Mouse (Mus musculus): ENCODE data around the gene Ccdc71l. TPM values are rescaled to one million over a fixed set of nuclear protein-coding genes. Genes with fewer than 3 reads are reported as not detected.
A peak's percentile ranks its signal among the peaks of the same experiment; 100 is the strongest.

The Ccdc71l gene
- 8.0 and 8.2 TPM in 2 replicates for polyA plus RNA-seq (2016; fragmentation: Nextera tagmentation; extraction: Ambion mirVana)

DNA sequence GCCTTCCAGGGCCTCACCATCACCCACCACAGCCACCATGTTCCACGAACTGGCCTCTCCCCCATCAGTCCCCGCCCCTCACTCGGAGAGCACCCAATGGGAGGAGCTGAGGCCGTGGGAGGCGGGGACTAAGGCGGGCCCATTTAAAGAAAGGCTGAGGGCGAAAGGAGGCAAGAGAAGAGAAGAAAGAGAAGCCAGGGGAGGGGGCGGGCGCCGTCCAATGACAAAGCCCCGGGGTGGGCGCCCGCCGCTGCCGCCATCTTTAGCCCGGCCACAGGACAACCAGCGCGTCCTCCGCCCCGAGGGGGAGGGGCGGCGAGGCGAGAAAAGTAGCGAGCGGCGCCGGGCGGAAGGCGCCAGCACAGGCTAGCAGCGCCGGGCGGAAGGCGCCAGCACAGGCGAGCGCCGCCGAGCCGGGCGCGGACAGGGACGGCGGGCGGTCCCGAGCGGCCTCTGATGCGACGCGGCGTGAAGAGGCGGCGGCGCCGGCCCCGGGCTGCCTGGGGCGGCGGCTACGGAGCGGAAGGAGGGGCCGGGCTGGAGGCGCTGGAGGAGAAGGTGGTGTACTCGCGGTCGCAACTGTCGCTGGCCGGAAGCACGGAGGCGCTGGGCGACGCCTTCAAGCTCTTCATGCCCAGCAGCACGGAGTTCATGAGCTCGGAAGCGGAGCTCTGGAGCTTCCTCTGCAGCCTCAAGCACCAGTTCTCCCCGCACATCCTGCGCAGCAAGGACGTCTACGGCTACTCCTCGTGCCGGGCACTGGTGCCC lies at the start of gene Ccdc71l:
Gene Ccdc71l (plus strand): TSS at position 177 of the 768 bp plus-strand sequence.
- Histone ChIP-seq H3K4me3 (peak within 1 kb of the TSS; percentile 83), H3K27ac (peak within 1 kb of the TSS; percentile 95), H3K4me1 (peaks cover 21% of the 10 kb centered on the region), H3K36me3 (no peaks in the 10 kb centered on the region), H3K27me3 (no peaks in the 10 kb centered on the region), H3K9ac (peak within 1 kb of the TSS; percentile 96), H3K9me3 (replicated peaks) (no peaks in the 10 kb centered on the region), H3K4me2 (replicated peaks) (peak within 1 kb of the TSS; percentile 62)
- peak; percentile 94 for ATAC-seq (ENCODE audit: low FRiP score)
- under 1% methylated on average over 76 of the region's 78 CpGs for WGBS

DNA sequence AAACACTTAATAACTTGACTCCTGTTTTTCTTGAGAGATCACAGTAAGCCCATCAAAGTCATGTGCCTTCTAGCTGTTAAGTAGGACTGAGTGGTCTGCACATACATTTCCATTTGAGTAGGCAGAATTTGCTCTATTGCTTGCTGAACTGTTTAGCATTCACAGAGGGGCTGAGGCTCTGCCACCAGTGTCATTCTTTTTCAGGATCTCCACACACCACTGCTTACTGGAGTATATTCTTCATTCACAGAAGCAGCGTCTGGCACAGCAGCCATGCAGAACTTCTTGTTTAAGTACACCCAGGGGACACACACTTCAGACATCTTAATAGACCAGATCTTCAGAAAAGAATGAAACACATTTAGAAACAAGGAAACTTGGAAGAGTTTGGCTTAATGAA lies 39.4 kb upstream of the Ccdc71l start:
- Histone ChIP-seq H3K36me3 (no peaks in the 10 kb centered on the region), H3K27ac (no peak overlapping the region), H3K4me1 (no peaks in the 10 kb centered on the region), H3K9ac (no peak overlapping the region), H3K27me3 (no peaks in the 10 kb centered on the region), H3K4me3 (no peak overlapping the region), H3K9me3 (replicated peaks) (no peaks in the 10 kb centered on the region), H3K4me2 (replicated peaks) (no peak overlapping the region)
- no peak for ATAC-seq (ENCODE audit: low FRiP score)
- 18% methylated on average over 1 of the region's 1 CpGs for WGBS

DNA sequence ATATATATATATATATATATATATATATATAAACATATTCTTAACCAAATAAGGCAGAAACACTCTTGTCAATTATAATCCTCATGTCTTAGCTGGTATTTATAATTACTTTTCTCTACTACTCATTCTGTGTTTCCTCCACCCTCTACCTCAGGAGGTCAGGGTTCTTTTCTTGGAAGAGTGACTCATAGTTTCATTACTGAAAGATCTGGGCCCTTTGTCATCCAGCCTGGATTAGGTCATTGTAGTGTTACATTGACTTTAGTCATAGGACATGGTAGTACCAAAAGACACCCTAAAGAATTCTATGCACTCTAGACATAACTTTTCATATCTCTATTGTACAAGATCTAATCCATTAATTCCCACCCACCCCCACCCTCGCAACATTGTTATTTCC lies 35.0 kb upstream of the Ccdc71l start:
- H3K9me3 ChIP-seq (replicated peaks): no peaks in the 10 kb centered on the region

DNA sequence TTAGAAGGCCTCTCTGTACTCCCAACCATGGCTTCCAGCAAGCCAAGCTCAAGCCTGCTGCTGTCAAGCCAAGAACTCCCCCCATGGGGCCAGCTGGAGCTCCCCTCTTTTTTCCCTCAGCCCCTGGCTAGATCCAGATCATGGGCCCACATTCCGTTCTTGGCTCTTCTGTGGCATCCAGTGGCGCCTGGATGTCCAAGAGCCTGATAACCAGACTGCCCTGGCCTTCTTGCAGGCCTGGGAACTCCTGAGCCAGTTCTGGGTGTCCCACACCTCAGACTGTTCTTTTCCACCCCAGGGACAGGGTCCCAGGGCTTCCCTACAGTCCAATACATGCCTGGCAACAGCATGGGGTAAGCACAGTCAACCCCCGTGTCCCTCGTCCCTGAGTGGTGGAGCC lies 32.4 kb upstream of the Ccdc71l start:
- no peaks in the 10 kb centered on the region for H3K4me1 ChIP-seq
- no peak for ATAC-seq (ENCODE audit: low FRiP score)
- H3K9ac ChIP-seq: no peak overlapping the region
- H3K4me3 ChIP-seq: no peak overlapping the region
- H3K4me2 ChIP-seq (replicated peaks): no peak overlapping the region
- no peaks in the 10 kb centered on the region for H3K27me3 ChIP-seq
- no peaks in the 10 kb centered on the region for H3K36me3 ChIP-seq
- H3K9me3 ChIP-seq (replicated peaks): no peaks in the 10 kb centered on the region
- H3K27ac ChIP-seq: no peak overlapping the region
- 84% methylated on average over 4 of the region's 4 CpGs for WGBS

More for the DNA sequence above, 35.0 kb upstream of the Ccdc71l start:
- H3K9ac ChIP-seq: no peak overlapping the region
- no peak for ATAC-seq (ENCODE audit: low FRiP score)
- H3K27me3 ChIP-seq: no peaks in the 10 kb centered on the region
- H3K4me3 ChIP-seq: no peak overlapping the region
- no peaks in the 10 kb centered on the region for H3K36me3 ChIP-seq
- 76% methylated on average over 1 of the region's 1 CpGs for WGBS
- H3K4me2 ChIP-seq (replicated peaks): no peak overlapping the region
- H3K4me1 ChIP-seq: no peaks in the 10 kb centered on the region
- H3K27ac ChIP-seq: no peak overlapping the region

DNA sequence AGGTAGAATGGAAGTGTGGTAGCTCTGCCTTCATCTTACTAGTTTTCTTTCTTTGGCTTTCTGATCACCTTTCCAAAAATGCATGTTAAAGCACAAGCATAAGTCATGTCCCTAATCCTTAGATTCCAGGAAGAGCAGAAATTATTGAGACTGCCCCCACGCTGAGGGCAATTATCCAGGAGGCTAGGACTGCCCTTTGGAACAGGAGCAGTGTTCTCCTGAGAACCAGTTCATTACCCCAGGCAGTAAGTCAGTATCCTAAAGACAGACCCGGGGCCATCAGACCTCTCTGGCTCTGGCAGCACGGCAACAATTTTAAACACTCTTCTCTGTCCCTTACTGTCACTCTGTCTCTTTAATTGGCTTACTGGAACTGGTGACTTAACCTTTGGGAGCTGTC lies 30.0 kb upstream of the Ccdc71l start:
- Histone ChIP-seq H3K36me3 (no peaks in the 10 kb centered on the region), H3K27ac (no peak overlapping the region), H3K9ac (no peak overlapping the region), H3K9me3 (replicated peaks) (no peaks in the 10 kb centered on the region), H3K4me3 (no peak overlapping the region), H3K27me3 (no peaks in the 10 kb centered on the region), H3K4me2 (replicated peaks) (no peak overlapping the region), H3K4me1 (no peaks in the 10 kb centered on the region)
- 79% methylated on average over 3 of the region's 3 CpGs for WGBS
- no peak for ATAC-seq (ENCODE audit: low FRiP score)

DNA sequence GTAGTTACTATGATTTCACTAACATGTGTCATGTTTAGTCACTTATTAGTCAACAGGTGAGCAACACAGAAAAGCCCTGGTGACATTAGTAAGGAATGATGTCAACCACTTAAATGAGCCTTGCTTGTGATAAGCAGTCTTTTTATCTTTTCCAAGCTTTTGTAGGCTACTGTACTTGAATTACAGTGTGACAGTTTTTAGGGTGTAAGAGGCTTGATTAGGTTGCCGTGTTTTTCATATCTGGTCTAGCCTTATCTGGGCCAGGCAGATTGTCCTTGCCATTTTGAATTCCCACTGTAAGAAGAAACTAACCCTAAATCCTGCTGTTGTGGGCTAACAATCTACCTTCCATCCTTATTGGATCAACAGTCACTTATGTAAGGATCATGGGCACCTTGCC lies 26.6 kb upstream of the Ccdc71l start:
- H3K4me3 ChIP-seq: no peak overlapping the region
- no peak overlapping the region for H3K9ac ChIP-seq
- H3K9me3 ChIP-seq (replicated peaks): 0 out of 2 replicates have a peak, but pooled peaks cover 4% of the 10 kb centered on the region
- 93% methylated on average over 1 of the region's 1 CpGs for WGBS
- H3K27me3 ChIP-seq: no peaks in the 10 kb centered on the region
- H3K27ac ChIP-seq: no peak overlapping the region
- no peaks in the 10 kb centered on the region for H3K4me1 ChIP-seq
- no peak for ATAC-seq (ENCODE audit: low FRiP score)
- no peaks in the 10 kb centered on the region for H3K36me3 ChIP-seq
- no peak overlapping the region for H3K4me2 ChIP-seq (replicated peaks)

DNA sequence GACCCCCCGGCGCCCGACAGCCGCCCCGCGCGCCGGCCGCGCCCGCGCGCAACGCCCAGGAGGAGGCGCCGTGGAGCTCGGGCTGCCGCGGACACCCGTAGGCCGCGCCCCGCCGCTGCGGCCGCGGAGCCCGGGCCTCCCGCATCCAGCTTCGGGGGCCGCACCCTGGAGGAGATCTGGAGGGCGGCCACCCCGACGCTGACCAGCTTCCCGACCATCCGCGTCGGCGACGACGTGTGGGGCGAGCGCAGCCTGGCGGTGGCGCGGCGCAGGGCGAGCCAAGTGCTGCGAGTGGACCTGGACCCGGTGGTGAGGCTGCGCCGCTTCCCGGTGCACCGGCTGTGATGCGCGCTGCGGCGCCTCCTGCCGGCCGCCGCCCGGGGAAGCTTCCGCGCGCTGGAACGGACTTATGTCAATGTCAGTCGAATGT lies 807 bp downstream of the Ccdc71l start:
- Histone ChIP-seq H3K4me2 (replicated peaks) (peak overlapping the region; percentile 62), H3K4me1 (peaks cover 21% of the 10 kb centered on the region), H3K27me3 (no peaks in the 10 kb centered on the region), H3K9me3 (replicated peaks) (no peaks in the 10 kb centered on the region), H3K36me3 (no peaks in the 10 kb centered on the region), H3K4me3 (peak overlapping the region; percentile 83), H3K9ac (peak overlapping the region; percentile 96), H3K27ac (peak overlapping the region; percentile 95)
- under 1% methylated on average over 67 of the region's 67 CpGs for WGBS
- peak; percentile 84 for ATAC-seq (ENCODE audit: low FRiP score)

DNA sequence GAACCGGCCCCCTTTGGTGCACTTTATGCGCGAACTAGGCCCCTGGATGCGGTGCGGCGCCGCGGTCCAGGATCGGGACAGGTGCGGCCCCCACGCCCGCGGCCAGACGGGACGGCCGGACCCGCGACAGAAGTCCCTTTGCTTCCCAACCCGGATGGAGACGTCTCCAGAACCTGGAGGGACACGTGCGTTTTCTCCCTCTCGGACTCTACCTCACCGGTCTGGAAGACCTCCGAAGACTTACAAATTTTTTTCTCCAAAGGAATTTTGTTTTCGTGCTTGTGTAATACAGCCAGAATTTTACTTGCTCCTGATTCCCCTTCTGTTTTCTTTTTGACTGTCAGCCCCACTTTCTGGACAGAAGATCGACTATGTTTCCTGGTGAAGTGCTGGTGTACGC lies 1.2 kb downstream of the Ccdc71l start:
- no peak; the same call in 1 of the 2 replicates for ATAC-seq (ENCODE audit: low FRiP score)
- 5% methylated on average over 28 of the region's 28 CpGs for WGBS
- H3K9ac ChIP-seq: peak overlapping the region; percentile 96
- H3K27ac ChIP-seq: peak overlapping the region; percentile 95
- no peaks in the 10 kb centered on the region for H3K36me3 ChIP-seq
- no peaks in the 10 kb centered on the region for H3K9me3 ChIP-seq (replicated peaks)
- peaks cover 21% of the 10 kb centered on the region for H3K4me1 ChIP-seq
- no peaks in the 10 kb centered on the region for H3K27me3 ChIP-seq
- H3K4me2 ChIP-seq (replicated peaks): peak overlapping the region; percentile 62
- H3K4me3 ChIP-seq: peak overlapping the region; percentile 83

DNA sequence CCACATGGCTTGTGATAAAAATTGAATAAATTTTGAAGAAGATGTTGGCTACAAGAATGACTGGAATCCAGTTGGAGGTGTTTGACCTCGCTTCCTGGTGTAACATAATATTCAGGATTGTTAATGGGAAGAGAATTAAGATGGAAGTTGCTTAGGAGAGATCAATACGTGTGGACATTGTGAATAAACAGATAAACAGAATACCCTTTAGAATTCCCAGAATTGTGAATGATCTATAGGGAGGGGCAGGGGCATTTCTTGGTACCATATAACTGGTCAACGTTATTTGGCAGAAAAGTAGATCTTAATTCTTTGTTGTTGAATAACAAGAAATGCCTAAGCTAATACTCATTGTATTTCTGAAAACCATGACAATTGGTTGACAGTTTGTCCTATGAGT lies 2.0 kb downstream of the Ccdc71l start:
- no peaks in the 10 kb centered on the region for H3K27me3 ChIP-seq
- H3K9ac ChIP-seq: no peak overlapping the region
- H3K9me3 ChIP-seq (replicated peaks): no peaks in the 10 kb centered on the region
- H3K4me1 ChIP-seq: peaks cover 21% of the 10 kb centered on the region
- H3K4me3 ChIP-seq: peak overlapping the region; percentile 23
- peak overlapping the region; percentile 62 for H3K4me2 ChIP-seq (replicated peaks)
- no peak for ATAC-seq (ENCODE audit: low FRiP score)
- no peak overlapping the region for H3K27ac ChIP-seq
- WGBS: 57% methylated on average over 3 of the region's 3 CpGs
- H3K36me3 ChIP-seq: no peaks in the 10 kb centered on the region

DNA sequence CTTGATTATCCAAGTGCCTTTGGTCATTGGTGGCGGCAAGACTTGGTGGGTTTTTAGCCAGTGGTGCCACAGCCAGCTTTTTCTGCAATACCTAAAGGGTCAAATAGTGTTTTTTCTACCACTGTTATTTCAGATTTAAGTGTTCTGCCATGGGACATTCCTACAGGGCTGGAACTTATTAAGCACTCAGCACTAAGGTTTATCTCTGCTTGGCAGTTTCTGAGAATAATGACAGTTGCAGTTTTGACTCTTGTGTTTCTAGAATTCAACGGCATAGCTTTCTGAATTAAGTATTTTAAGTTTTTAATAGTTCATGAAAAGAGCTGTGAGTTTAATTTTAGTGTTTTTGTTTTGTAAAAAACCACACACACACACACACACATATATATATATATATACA lies 2.5 kb downstream of the Ccdc71l start:
- WGBS: 86% methylated on average over 2 of the region's 2 CpGs
- Histone ChIP-seq H3K36me3 (no peaks in the 10 kb centered on the region), H3K4me1 (peaks cover 21% of the 10 kb centered on the region), H3K4me2 (replicated peaks) (peak overlapping the region; percentile 62), H3K4me3 (peak overlapping the region; percentile 23), H3K9me3 (replicated peaks) (no peaks in the 10 kb centered on the region), H3K27ac (no peak overlapping the region), H3K27me3 (no peaks in the 10 kb centered on the region), H3K9ac (no peak overlapping the region)
- ATAC-seq (ENCODE audit: low FRiP score): no peak

DNA sequence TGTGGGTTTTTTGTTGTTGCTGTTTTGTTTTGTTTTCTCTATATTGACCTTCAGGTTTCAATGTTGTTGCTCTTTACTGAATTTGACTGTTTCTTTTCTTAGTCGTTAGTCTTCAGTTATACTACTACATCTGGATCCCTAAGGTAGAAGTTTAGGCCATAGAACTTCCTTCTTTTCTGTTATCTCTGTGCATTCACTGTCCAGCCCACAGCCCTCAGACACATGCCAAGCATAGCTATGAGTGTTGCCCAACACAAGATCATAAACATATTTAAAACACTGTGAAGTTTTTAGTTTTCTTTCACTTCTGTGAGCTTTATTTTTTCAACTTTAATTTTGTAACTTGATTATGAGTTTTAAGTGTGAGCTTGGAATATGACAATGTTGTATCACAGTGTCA lies 41.0 kb downstream of the Ccdc71l start:
- Histone ChIP-seq H3K36me3 (no peaks in the 10 kb centered on the region), H3K4me3 (no peak overlapping the region), H3K27me3 (no peaks in the 10 kb centered on the region), H3K9ac (no peak overlapping the region), H3K4me1 (no peaks in the 10 kb centered on the region), H3K27ac (no peak overlapping the region), H3K9me3 (replicated peaks) (no peaks in the 10 kb centered on the region), H3K4me2 (replicated peaks) (no peak overlapping the region)
- 95% methylated on average over 1 of the region's 1 CpGs for WGBS
- ATAC-seq (ENCODE audit: low FRiP score): no peak

DNA sequence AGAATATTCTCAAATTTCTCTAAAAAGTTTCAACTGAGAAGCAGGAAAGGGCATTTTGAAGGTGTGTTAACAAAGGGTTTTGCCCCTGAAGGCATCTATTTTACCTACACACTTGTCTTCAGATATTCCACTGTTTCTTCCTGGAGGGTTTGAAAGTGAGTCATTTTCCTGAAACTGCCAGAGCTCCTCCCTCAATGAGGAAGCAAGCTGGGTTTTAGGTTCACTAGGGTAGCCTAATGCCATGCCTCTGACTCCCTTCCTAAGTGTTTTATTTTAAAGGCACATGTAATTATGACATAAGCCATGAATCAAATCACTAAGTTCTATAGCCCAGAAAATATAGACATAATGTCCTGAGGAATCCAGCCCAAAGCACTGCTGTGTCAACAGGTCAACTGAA lies 49.3 kb downstream of the Ccdc71l start:
- no peaks in the 10 kb centered on the region for H3K36me3 ChIP-seq
- no peaks in the 10 kb centered on the region for H3K27me3 ChIP-seq
- no peak for ATAC-seq (ENCODE audit: low FRiP score)
- H3K9ac ChIP-seq: no peak overlapping the region
- no peak overlapping the region for H3K4me3 ChIP-seq
- H3K9me3 ChIP-seq (replicated peaks): no peaks in the 10 kb centered on the region
- no peak overlapping the region for H3K4me2 ChIP-seq (replicated peaks)
- no peak overlapping the region for H3K27ac ChIP-seq
- no peaks in the 10 kb centered on the region for H3K4me1 ChIP-seq

DNA sequence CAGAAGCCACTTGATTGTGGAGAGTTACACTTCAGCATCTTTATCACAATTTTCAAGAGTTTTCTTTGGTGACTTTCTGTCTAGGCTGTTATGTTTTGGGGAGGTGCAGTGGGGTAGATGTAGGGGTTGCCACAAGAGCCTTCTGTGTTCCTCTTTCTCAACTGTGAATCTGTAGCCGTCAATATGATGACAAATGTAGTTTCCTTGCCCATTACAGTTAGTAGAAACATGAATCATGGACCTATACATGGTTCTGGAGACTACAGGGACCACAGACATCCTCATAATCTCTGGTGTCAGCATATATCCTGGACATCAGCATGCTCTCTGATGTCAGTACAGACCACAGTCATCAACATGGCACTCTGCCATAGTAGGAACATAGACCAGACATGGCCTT lies 52.5 kb downstream of the Ccdc71l start:
- no peaks in the 10 kb centered on the region for H3K36me3 ChIP-seq
- H3K27me3 ChIP-seq: no peaks in the 10 kb centered on the region
- no peak overlapping the region for H3K4me3 ChIP-seq
- WGBS: 64% methylated on average over 1 of the region's 1 CpGs
- ATAC-seq (ENCODE audit: low FRiP score): no peak
- no peak overlapping the region for H3K4me2 ChIP-seq (replicated peaks)
- H3K4me1 ChIP-seq: no peaks in the 10 kb centered on the region
- H3K9ac ChIP-seq: no peak overlapping the region
- H3K27ac ChIP-seq: no peak overlapping the region
- no peaks in the 10 kb centered on the region for H3K9me3 ChIP-seq (replicated peaks)
